In genomic region chr16:13158906-13159889, GRCm38 (mm10) we compare ENCODE assay signal across 9 mouse cellular contexts. TPM values are rescaled to one million over a fixed set of nuclear protein-coding genes. Genes with fewer than 3 reads are reported as not detected.
DNase-seq lines count a peak whose midpoint lies in the region; ATAC-seq and TF ChIP-seq lines count a peak whose summit lies in the region.
"Had no signal": no experiment of that assay in that cellular context is flagged by ENCODE, and none has a peak within 500 bp of the region (broad histone marks: within the 10 kb centered on the region; RNA-seq: fewer than 3 reads in every experiment).

No protein-coding gene starts in this region.

- no peak overlapping the region for H3K27ac ChIP-seq in forebrain, embryonic 11.5 days (ENCODE audit: low read depth, low read length)
- no peak overlapping the region for H3K27ac ChIP-seq in forebrain, embryonic 10.5 days
- peak overlapping the region; percentile 68 for H3K27ac ChIP-seq in midbrain, postnatal 0 days (ENCODE audit: low read depth, low read length)

- H3K9me3 ChIP-seq in forebrain, embryonic 11.5 days (ENCODE audit: control insufficient read depth, low read length): no peaks in the 10 kb centered on the region
- peaks cover under 1% of the 10 kb centered on the region; the same call in 1 of the 2 replicates for H3K9me3 ChIP-seq in forebrain, embryonic 10.5 days
- H3K9me3 ChIP-seq in midbrain, postnatal 0 days (ENCODE audit: low read length): no peaks in the 10 kb centered on the region

- no peak overlapping the region for H3K4me3 ChIP-seq in forebrain, embryonic 11.5 days (ENCODE audit: low read depth, low read length)
- no peak overlapping the region for H3K4me3 ChIP-seq in forebrain, embryonic 10.5 days
- H3K4me3 ChIP-seq in midbrain, postnatal 0 days (ENCODE audit: low read depth, low read length): no peak overlapping the region

- H3K36me3 ChIP-seq in forebrain, embryonic 11.5 days (ENCODE audit: control insufficient read depth, insufficient read depth, low read length): no peaks in the 10 kb centered on the region
- H3K36me3 ChIP-seq in forebrain, embryonic 10.5 days (replicated peaks): no peaks in the 10 kb centered on the region
- H3K36me3 ChIP-seq in midbrain, postnatal 0 days (ENCODE audit: insufficient read depth, low read length): no peaks in the 10 kb centered on the region

- no peak for TF ChIP-seq CTCF in midbrain, postnatal 0 days (IDR thresholded peaks at IDR 0.05)

- no peak for DNase-seq in forebrain, embryonic 11.5 days (ENCODE audit: low spot score)
- no peak for DNase-seq in forebrain, embryonic 10.5 days (ENCODE audit: extremely low spot score, low spot score)
- DNase-seq in embryo, embryonic 10 days (ENCODE audit: low spot score): peak; percentile 27
- DNase-seq in heart, adult 9 months (ENCODE audit: low spot score in 2 of 2): peak; percentile 65 to 78
- DNase-seq in kidney, adult 18-20 months: peak; percentile 38
- DNase-seq in left cerebral cortex, postnatal 36 days (ENCODE audit: low spot score in 2 of 2): peak; percentile 70 to 74
- DNase-seq in midbrain, postnatal 0 days (ENCODE audit: low spot score): peak; percentile 61
- DNase-seq in spleen, postnatal 14 days (ENCODE audit: low spot score in 2 of 2): no peak

- H3K4me1 ChIP-seq in forebrain, embryonic 11.5 days (replicated peaks; ENCODE audit: control insufficient read depth, insufficient read depth, low read length): no peaks in the 10 kb centered on the region
- H3K4me1 ChIP-seq in forebrain, embryonic 10.5 days: peaks cover 8% of the 10 kb centered on the region; the same call in 1 of the 2 replicates
- H3K4me1 ChIP-seq in midbrain, postnatal 0 days (ENCODE audit: insufficient read depth, low read length): peaks cover 5% of the 10 kb centered on the region; the same call in 1 of the 2 replicates

- H3K4me2 ChIP-seq in forebrain, embryonic 11.5 days (ENCODE audit: low read depth, low read length, severe bottlenecking): no peak overlapping the region
- peak overlapping the region; percentile 46 for H3K4me2 ChIP-seq in midbrain, postnatal 0 days (ENCODE audit: low read depth, low read length, poor library complexity, severe bottlenecking)

- intact Hi-C loops in left cerebral cortex, postnatal 36 days (cut with DNase I): loop anchor here (2.0 kb wide), 1 partner anchor 38 kb away; no protein-coding TSS in a partner anchor

- WGBS in forebrain, embryonic 11.5 days: 56% methylated on average over 13 of the region's 13 CpGs
- WGBS in forebrain, embryonic 10.5 days: 66% methylated on average over 13 of the region's 13 CpGs
- WGBS in midbrain, postnatal 0 days: 27% methylated on average over 13 of the region's 13 CpGs

- ATAC-seq in forebrain, embryonic 11.5 days (replicated peaks; ENCODE audit: low FRiP score): peak; percentile 76
- ATAC-seq in midbrain, postnatal 0 days (ENCODE audit: low FRiP score): peak; percentile 57

- H3K9ac ChIP-seq in forebrain, embryonic 11.5 days (ENCODE audit: low read length): no peak overlapping the region
- H3K9ac ChIP-seq in midbrain, postnatal 0 days (replicated peaks; ENCODE audit: low read length, poor library complexity, severe bottlenecking): 0 out of 2 replicates have a peak overlapping the region, but pooled peaks have one; percentile 24

- no peaks in the 10 kb centered on the region for H3K27me3 ChIP-seq in forebrain, embryonic 11.5 days (ENCODE audit: control insufficient read depth, insufficient read depth, low read length)
- H3K27me3 ChIP-seq in forebrain, embryonic 10.5 days (ENCODE audit: poor library complexity, severe bottlenecking): no peaks in the 10 kb centered on the region
- no peaks in the 10 kb centered on the region for H3K27me3 ChIP-seq in midbrain, postnatal 0 days (ENCODE audit: insufficient read depth, low read length)
- H3K27me3 ChIP-seq: Patski had no signal

RNA-seq across cellular contexts. Expression of gene Ercc4, which starts 49.7 kb away (rescaled TPM):
- 16.0 and 18.0 TPM in 2 replicates for polyA plus RNA-seq in forebrain, embryonic 11.5 days (2014; fragmentation: Nextera tagmentation; extraction: Ambion mirVana)
- polyA plus RNA-seq in forebrain, embryonic 10.5 days (2016; fragmentation: Nextera tagmentation; extraction: Ambion mirVana): 13.5 and 13.6 TPM in 2 replicates
- total RNA-seq in left cerebral cortex, postnatal 36 days (2021): 10 to 100 TPM; 20.3 to 23.9 TPM
- 23.4 and 24.8 TPM in 2 replicates for total RNA-seq in midbrain, postnatal 0 days (2014; rRNA removed)
- 14.3 and 15.3 TPM in 2 replicates for polyA plus RNA-seq in midbrain, postnatal 0 days (2015; fragmentation: Nextera tagmentation; extraction: Ambion mirVana)

Comparison
In these comparisons a context has a peak if more than half of its experiments do, and no peak if none do; other contexts are left out.
1. DNase-seq: peak in embryo, embryonic 10 days (single experiment), heart, adult 9 months (2 of 2), kidney, adult 18-20 months (single experiment), left cerebral cortex, postnatal 36 days (2 of 2) and midbrain, postnatal 0 days (single experiment); none in forebrain, embryonic 11.5 days (single experiment), forebrain, embryonic 10.5 days (single experiment) and spleen, postnatal 14 days (0 of 2).